Mouse (Mus musculus) midbrain, postnatal 0 days (tissue): Measurements from ENCODE around the gene Medag. TPM values are rescaled to one million over a fixed set of nuclear protein-coding genes. Genes with fewer than 3 reads are reported as not detected.

Experiments used
- ATAC-seq: fragments of 200-750 bp; cut with Nextera tagmentation; 2 replicates; pipeline ENCODE4 v1.8.0; 2017; ENCODE audit warnings: moderate number of reproducible peaks, mild to moderate bottlenecking, moderate TSS enrichment, moderate library complexity; ENCODE audit not compliant: low FRiP score
- DNase-seq: peaks from one replicate; pipeline ENCODE4 v3.0.0-alpha.2; 2015; ENCODE audit warnings: low spot score
- H3K27ac ChIP-seq: fragments of 300-500 bp; sonication (generic); 2 replicates; pipeline ENCODE4 v1.5.1; 2014; ENCODE audit warnings: low read depth, mild to moderate bottlenecking, low read length, mixed read lengths
- H3K27me3 ChIP-seq: fragments of 300-500 bp; sonication (generic); 2 replicates; pipeline ENCODE4 v1.6.1; 2014; ENCODE audit warnings: low read length, control low read depth, mixed read lengths; ENCODE audit not compliant: insufficient read depth
- H3K36me3 ChIP-seq: fragments of 300-500 bp; sonication (generic); 2 replicates; pipeline ENCODE4 v1.6.1; 2014; ENCODE audit warnings: low read length, control low read depth, mixed read lengths; ENCODE audit not compliant: insufficient read depth
- H3K4me1 ChIP-seq: fragments of 300-500 bp; sonication (generic); 2 replicates; pipeline ENCODE4 v1.6.1; 2014; ENCODE audit warnings: mild to moderate bottlenecking, control low read depth, antibody characterized with exemption, low read length, mixed read lengths; ENCODE audit not compliant: insufficient read depth
- H3K4me2 ChIP-seq: fragments of 300-500 bp; sonication (generic); 2 replicates; pipeline ENCODE4 v1.6.1; 2014; ENCODE audit warnings: low read depth, mild to moderate bottlenecking, low read length, mixed read lengths; ENCODE audit not compliant: poor library complexity, severe bottlenecking
- H3K4me3 ChIP-seq: fragments of 300-500 bp; sonication (generic); 2 replicates; pipeline ENCODE4 v1.5.1; 2014; ENCODE audit warnings: low read depth, mild to moderate bottlenecking, low read length, moderate library complexity
- H3K9ac ChIP-seq: fragments of 300-500 bp; sonication (generic); replicated peaks from 2 replicates; pipeline ENCODE4 v1.6.1; 2014; ENCODE audit warnings: mild to moderate bottlenecking, low read length, moderate library complexity, mixed read lengths; ENCODE audit not compliant: poor library complexity, severe bottlenecking
- H3K9me3 ChIP-seq: fragments of 300-500 bp; sonication (generic); 2 replicates; pipeline ENCODE4 v1.6.1; 2016; ENCODE audit warnings: low read length, control low read depth
- CTCF ChIP-seq: IDR thresholded peaks from 2 replicates; pipeline ENCODE4 v1.5.1; 2016; ENCODE audit warnings: antibody characterized with exemption, mild to moderate bottlenecking
- WGBS: fragments of 180-500 bp; shearing (Covaris S2); extraction: QIAGEN DNeasy Blood & Tissue Kit; methylation state at CpG from one replicate; pipeline ENCODE4 v1.1.7; 2014; 5-methylcytosine and 5-hydroxymethylcytosine counted together
- polyA plus RNA-seq: library from polyadenylated mRNA; unstranded; fragments of >200 nt; fragmentation: Nextera tagmentation; extraction: Ambion mirVana; gene quantifications from 2 replicates; pipeline ENCODE4 v1.2.1, GENCODE M21; 2015
- total RNA-seq: library from RNA; depleted of rRNA; stranded (reverse); fragments of >200 nt; gene quantifications from 2 replicates; pipeline ENCODE4 v1.2.3, GENCODE M21; 2014

The Medag gene
- total and polyA plus RNA-seq, 2 experiments from 2014 or later, result 2.1 to 2.6 TPM

DNA sequence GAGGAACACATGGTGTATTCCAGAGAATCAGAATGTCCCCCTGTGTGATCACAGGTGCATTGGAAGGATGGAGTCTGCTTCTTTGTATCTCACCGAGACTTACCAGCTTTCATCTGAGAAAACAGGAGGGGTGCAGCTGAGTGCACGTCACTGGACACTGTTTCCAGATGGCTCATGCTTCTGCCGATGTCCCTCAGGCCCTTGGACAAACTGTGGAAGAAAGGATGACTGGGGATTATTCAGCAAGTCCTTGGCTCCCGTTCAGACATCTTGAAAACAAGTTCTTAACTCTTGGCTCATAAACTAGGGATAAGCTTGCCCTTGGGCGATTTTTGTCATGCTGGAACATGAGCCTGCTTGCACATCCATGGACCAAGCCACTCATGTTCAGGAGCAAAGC is 8.2 kb upstream of the Medag start:
- DNase-seq, result peak; percentile 72
- H3K27me3 ChIP-seq, result no peaks in the 10 kb centered on the region
- H3K9ac ChIP-seq, result no peak overlapping the region
- H3K36me3 ChIP-seq, result no peaks in the 10 kb centered on the region
- H3K27ac ChIP-seq, result no peak overlapping the region
- no peak overlapping the region for H3K4me3 ChIP-seq
- no peak overlapping the region for H3K4me2 ChIP-seq
- H3K9me3 ChIP-seq, result no peaks in the 10 kb centered on the region
- 61% methylated on average over 5 of the region's 5 CpGs for WGBS
- H3K4me1 ChIP-seq, result 0 out of 2 replicates have a peak, but pooled peaks cover 8% of the 10 kb centered on the region
- no peak for ATAC-seq
- TF ChIP-seq CTCF, result no peak

DNA sequence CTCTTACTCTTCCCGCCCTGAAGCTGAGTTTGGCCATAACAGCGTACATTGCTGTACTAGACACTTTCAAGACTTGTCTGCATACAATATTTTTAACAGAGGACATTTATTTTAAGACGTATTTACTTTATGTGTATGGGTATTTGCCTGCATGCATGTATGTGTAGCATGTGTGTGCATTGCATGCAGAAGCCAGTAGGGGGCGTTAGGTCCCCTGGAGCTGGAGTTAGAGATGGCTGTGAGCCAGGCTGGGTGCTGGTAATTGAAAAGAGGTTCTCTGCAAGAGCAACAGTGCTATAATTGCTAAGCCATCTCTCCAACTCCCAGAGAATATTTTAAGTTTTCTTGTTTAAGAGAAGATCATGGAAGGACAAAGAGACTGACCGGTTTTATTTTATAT is 6.8 kb upstream of the Medag start:
- Histone ChIP-seq H3K9ac (no peak overlapping the region), H3K27me3 (no peaks in the 10 kb centered on the region), H3K4me1 (0 out of 2 replicates have a peak, but pooled peaks cover 5% of the 10 kb centered on the region), H3K36me3 (no peaks in the 10 kb centered on the region), H3K4me2 (no peak overlapping the region), H3K27ac (no peak overlapping the region), H3K9me3 (no peaks in the 10 kb centered on the region), H3K4me3 (no peak overlapping the region)
- TF ChIP-seq CTCF, result peak; percentile 26; the same call in 1 of the 2 replicates
- no peak for ATAC-seq
- 81% methylated on average over 5 of the region's 5 CpGs for WGBS
- no peak for DNase-seq

DNA sequence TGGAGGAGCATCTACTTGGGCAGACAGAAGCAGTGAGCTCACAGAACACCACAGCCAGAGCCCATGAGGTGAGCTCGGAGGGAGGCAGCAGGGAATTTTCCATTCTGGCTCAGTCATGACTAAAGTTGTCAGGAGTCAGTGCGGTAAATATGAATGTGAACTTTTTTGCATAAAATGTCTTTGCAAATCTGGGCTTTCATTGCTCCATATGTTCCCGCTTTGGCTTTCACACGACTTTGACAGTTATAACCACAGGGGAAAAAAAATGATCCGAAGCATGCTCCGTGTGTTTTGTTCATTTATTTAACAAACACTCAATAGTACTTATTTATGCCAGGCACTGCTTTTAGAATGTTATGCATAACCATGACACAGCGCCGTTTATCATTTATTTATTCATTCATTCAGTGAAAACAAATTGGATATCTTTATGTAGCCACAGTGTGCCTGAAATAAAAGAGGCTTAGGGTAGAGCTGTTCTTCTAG is 4.7 kb upstream of the Medag start:
- DNase-seq (no peak), ATAC-seq (no peak)
- Histone ChIP-seq H3K27me3 (no peaks in the 10 kb centered on the region), H3K4me3 (no peak overlapping the region), H3K4me2 (no peak overlapping the region), H3K4me1 (peaks cover 14% of the 10 kb centered on the region), H3K27ac (no peak overlapping the region), H3K9ac (no peak overlapping the region), H3K36me3 (no peaks in the 10 kb centered on the region), H3K9me3 (no peaks in the 10 kb centered on the region)
- TF ChIP-seq CTCF, result no peak
- whole genome bisulfite sequencing, result 53% methylated on average over 8 of the region's 8 CpGs

DNA sequence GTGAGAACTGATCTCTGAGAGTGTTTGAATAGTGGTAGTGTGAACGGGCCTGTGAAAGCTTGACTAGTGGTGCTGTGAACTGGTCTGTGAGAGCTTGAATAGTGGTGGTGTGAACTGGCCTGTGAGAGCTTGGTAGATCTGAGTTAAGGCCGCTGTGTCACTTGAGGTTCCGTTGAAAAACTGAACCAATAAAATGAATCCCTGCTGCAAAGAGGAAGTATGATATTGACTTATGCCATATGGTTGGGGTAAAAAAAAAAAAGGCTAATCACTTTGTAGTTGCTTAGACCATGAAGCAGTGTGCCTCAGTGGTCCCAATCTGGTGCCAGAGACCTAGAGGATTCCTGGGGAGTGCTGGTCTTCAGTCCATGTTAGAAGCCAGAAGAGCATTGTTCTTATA is 2.0 kb upstream of the Medag start:
- H3K36me3 ChIP-seq, result no peaks in the 10 kb centered on the region
- no peak for ATAC-seq
- H3K27ac ChIP-seq, result no peak overlapping the region
- DNase-seq, result no peak
- peaks cover 14% of the 10 kb centered on the region for H3K4me1 ChIP-seq
- no peak overlapping the region for H3K9ac ChIP-seq
- H3K9me3 ChIP-seq, result no peaks in the 10 kb centered on the region
- H3K27me3 ChIP-seq, result no peaks in the 10 kb centered on the region; the same call in 1 of the 2 replicates
- TF ChIP-seq CTCF, result no peak
- H3K4me2 ChIP-seq, result no peak overlapping the region
- WGBS, result 92% methylated on average over 3 of the region's 3 CpGs
- no peak overlapping the region for H3K4me3 ChIP-seq

DNA sequence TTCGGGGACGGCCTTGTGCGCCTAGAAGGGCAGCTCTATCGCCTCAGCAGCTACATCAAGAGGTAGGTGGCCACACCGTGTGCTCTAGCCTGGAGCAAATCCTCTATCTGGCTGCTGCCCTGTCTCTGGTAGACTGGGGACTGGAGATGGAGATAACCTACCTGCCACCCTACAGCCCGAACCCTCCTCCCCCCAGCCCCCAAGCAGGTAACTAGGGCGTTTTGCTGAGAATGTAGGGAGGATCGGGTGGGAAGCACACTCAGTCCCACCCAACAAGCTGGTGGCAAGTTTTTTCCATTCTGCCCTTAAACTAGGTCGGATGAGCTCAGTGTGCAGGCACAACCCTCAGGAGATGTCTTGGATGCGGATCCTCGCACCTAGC is 636 bp downstream of the Medag start:
- Histone ChIP-seq H3K4me1 (peaks cover 9% of the 10 kb centered on the region), H3K4me3 (no peak overlapping the region), H3K9me3 (no peaks in the 10 kb centered on the region), H3K36me3 (no peaks in the 10 kb centered on the region), H3K27me3 (no peaks in the 10 kb centered on the region; the same call in 1 of the 2 replicates), H3K27ac (no peak overlapping the region), H3K9ac (no peak overlapping the region), H3K4me2 (peak overlapping the region; percentile 28)
- TF ChIP-seq CTCF, result no peak
- WGBS, result 32% methylated on average over 11 of the region's 11 CpGs
- ATAC-seq (no peak), DNase-seq (no peak)

DNA sequence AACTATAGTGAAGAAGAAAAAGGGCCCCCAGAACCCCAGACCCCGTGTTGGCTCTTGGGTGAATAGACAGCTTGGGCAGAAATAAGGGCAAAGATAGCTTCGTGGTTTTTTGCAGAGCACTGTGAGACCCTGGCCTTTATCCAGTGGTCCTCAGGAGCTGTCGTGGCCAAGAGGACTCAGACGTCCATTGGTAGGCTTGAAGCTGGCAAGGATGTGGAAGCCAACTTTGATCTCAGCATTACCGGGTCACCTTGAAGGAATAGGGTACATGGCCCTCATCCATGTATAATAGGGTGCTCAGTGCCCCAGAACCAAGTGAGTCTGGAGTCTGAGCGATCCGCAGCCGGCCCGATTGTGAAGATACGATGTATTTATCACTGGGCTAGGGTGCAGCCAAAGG is 1.1 kb downstream of the Medag start:
- Histone ChIP-seq H3K4me3 (no peak overlapping the region), H3K27ac (no peak overlapping the region), H3K27me3 (no peaks in the 10 kb centered on the region; the same call in 1 of the 2 replicates), H3K4me2 (no peak overlapping the region), H3K4me1 (peaks cover 9% of the 10 kb centered on the region), H3K36me3 (no peaks in the 10 kb centered on the region), H3K9me3 (no peaks in the 10 kb centered on the region), H3K9ac (no peak overlapping the region)
- no peak for ATAC-seq
- 92% methylated on average over 10 of the region's 10 CpGs for WGBS
- no peak for TF ChIP-seq CTCF
- no peak for DNase-seq
